Mouse (Mus musculus) midbrain, postnatal 0 days (tissue): ENCODE measurements at regions not wholly inside any gene's neighbourhood (a gene's known extent, or its start where the extent isn't known, plus 50 kb on each side); places are given as distances from the start of the nearest gene placed in this dataset.
A peak's percentile ranks its signal among the peaks of the same experiment; 100 is the strongest.

Source experiments
- ATAC-seq: fragments of 200-750 bp; cut with Nextera tagmentation; 2 replicates; pipeline ENCODE4 v1.8.0; 2017; ENCODE audit warnings: moderate number of reproducible peaks, mild to moderate bottlenecking, moderate TSS enrichment, moderate library complexity; ENCODE audit not compliant: low FRiP score
- DNase-seq: peaks from one replicate; pipeline ENCODE4 v3.0.0-alpha.2; 2015; ENCODE audit warnings: low spot score
- H3K27ac ChIP-seq: fragments of 300-500 bp; sonication (generic); 2 replicates; pipeline ENCODE4 v1.5.1; 2014; ENCODE audit warnings: low read depth, mild to moderate bottlenecking, low read length, mixed read lengths
- H3K27me3 ChIP-seq: fragments of 300-500 bp; sonication (generic); 2 replicates; pipeline ENCODE4 v1.6.1; 2014; ENCODE audit warnings: low read length, control low read depth, mixed read lengths; ENCODE audit not compliant: insufficient read depth
- H3K36me3 ChIP-seq: fragments of 300-500 bp; sonication (generic); 2 replicates; pipeline ENCODE4 v1.6.1; 2014; ENCODE audit warnings: low read length, control low read depth, mixed read lengths; ENCODE audit not compliant: insufficient read depth
- H3K4me1 ChIP-seq: fragments of 300-500 bp; sonication (generic); 2 replicates; pipeline ENCODE4 v1.6.1; 2014; ENCODE audit warnings: mild to moderate bottlenecking, control low read depth, antibody characterized with exemption, low read length, mixed read lengths; ENCODE audit not compliant: insufficient read depth
- H3K4me2 ChIP-seq: fragments of 300-500 bp; sonication (generic); 2 replicates; pipeline ENCODE4 v1.6.1; 2014; ENCODE audit warnings: low read depth, mild to moderate bottlenecking, low read length, mixed read lengths; ENCODE audit not compliant: poor library complexity, severe bottlenecking
- H3K4me3 ChIP-seq: fragments of 300-500 bp; sonication (generic); 2 replicates; pipeline ENCODE4 v1.5.1; 2014; ENCODE audit warnings: low read depth, mild to moderate bottlenecking, low read length, moderate library complexity
- H3K9ac ChIP-seq: fragments of 300-500 bp; sonication (generic); replicated peaks from 2 replicates; pipeline ENCODE4 v1.6.1; 2014; ENCODE audit warnings: mild to moderate bottlenecking, low read length, moderate library complexity, mixed read lengths; ENCODE audit not compliant: poor library complexity, severe bottlenecking
- H3K9me3 ChIP-seq: fragments of 300-500 bp; sonication (generic); 2 replicates; pipeline ENCODE4 v1.6.1; 2016; ENCODE audit warnings: low read length, control low read depth
- CTCF ChIP-seq: IDR thresholded peaks from 2 replicates; pipeline ENCODE4 v1.5.1; 2016; ENCODE audit warnings: antibody characterized with exemption, mild to moderate bottlenecking
- WGBS: fragments of 180-500 bp; shearing (Covaris S2); extraction: QIAGEN DNeasy Blood & Tissue Kit; methylation state at CpG from one replicate; pipeline ENCODE4 v1.1.7; 2014; 5-methylcytosine and 5-hydroxymethylcytosine counted together

GRCm38 (mm10) chr7:67836984-67837383 lies 77.4 kb upstream of the Synm start:
- DNase-seq (no peak), ATAC-seq (no peak)
- Histone ChIP-seq H3K4me2 (no peak overlapping the region), H3K9ac (no peak overlapping the region), H3K27ac (no peak overlapping the region), H3K9me3 (no peaks in the 10 kb centered on the region), H3K27me3 (no peaks in the 10 kb centered on the region), H3K4me3 (no peak overlapping the region), H3K4me1 (no peaks in the 10 kb centered on the region), H3K36me3 (no peaks in the 10 kb centered on the region)
- no peak for TF ChIP-seq CTCF
- WGBS: 90% methylated on average over 5 of the region's 5 CpGs

GRCm38 (mm10) chr7:67836117-67836949 lies 76.8 kb upstream of the Synm start:
- DNase-seq: peak; percentile 44
- WGBS: 83% methylated on average over 18 of the region's 18 CpGs
- no peak for TF ChIP-seq CTCF

DNA sequence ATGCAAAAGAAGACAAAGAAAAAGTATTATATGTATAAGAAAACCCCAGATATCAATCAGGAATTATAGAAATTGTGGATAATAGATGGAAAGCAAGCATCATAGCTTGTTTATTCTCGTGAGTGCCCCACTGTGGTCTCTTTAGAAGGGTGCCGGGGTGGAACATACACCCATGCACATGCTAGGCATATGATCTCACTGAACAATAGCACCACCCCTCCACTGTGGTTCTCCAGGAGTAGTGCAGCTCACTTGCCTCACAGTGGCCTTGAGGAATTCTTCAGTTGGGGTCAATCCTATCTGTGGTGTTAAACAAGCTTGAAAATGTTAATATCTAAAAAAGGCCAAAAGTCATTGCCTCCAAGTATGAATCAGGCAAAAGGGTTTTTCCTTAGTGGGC lies 72.2 kb upstream of the Synm start:
- H3K27ac ChIP-seq: no peak overlapping the region
- H3K4me2 ChIP-seq: no peak overlapping the region
- no peak overlapping the region for H3K9ac ChIP-seq
- peak; percentile 44 for TF ChIP-seq CTCF
- DNase-seq (no peak), ATAC-seq (no peak)
- 76% methylated on average over 2 of the region's 2 CpGs for WGBS
- H3K4me1 ChIP-seq: no peaks in the 10 kb centered on the region
- no peaks in the 10 kb centered on the region for H3K36me3 ChIP-seq
- H3K4me3 ChIP-seq: no peak overlapping the region
- H3K9me3 ChIP-seq: no peaks in the 10 kb centered on the region
- H3K27me3 ChIP-seq: no peaks in the 10 kb centered on the region

More at GRCm38 (mm10) chr7:67836117-67836949, 76.8 kb upstream of the Synm start:
- no peak overlapping the region for H3K4me2 ChIP-seq
- H3K4me3 ChIP-seq: no peak overlapping the region
- no peaks in the 10 kb centered on the region for H3K27me3 ChIP-seq
- H3K9ac ChIP-seq: no peak overlapping the region
- no peaks in the 10 kb centered on the region for H3K4me1 ChIP-seq
- no peaks in the 10 kb centered on the region for H3K9me3 ChIP-seq
- ATAC-seq: no peak
- no peaks in the 10 kb centered on the region for H3K36me3 ChIP-seq
- no peak overlapping the region for H3K27ac ChIP-seq

DNA sequence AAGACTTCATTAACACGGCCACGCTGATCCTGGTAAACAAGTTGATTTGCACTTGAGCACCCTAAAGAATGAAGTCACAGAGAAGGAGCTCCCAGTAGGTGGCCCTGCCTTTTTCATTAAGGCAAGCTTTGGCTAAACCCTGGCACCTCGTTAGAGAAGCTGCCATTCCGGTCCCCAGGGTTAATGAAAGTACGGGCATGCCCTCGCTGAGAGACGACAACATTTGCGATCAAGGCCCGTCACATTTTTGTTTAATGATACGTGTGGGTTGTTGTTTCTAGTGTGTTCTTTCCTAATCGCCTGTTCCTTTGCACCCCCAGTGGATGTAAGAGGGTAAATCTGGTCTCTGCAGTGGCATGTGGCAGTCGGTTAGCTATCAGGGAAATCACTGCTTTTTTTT lies 67.8 kb upstream of the Synm start:
- H3K27me3 ChIP-seq: no peaks in the 10 kb centered on the region
- WGBS: 67% methylated on average over 12 of the region's 12 CpGs
- no peaks in the 10 kb centered on the region for H3K9me3 ChIP-seq
- no peaks in the 10 kb centered on the region for H3K4me1 ChIP-seq
- no peaks in the 10 kb centered on the region for H3K36me3 ChIP-seq
- DNase-seq (no peak), ATAC-seq (no peak)
- no peak for TF ChIP-seq CTCF
- no peak overlapping the region for H3K4me2 ChIP-seq
- no peak overlapping the region for H3K4me3 ChIP-seq
- no peak overlapping the region for H3K9ac ChIP-seq
- no peak overlapping the region for H3K27ac ChIP-seq

- Histone ChIP-seq H3K4me3 (no peak overlapping the region), H3K27me3 (no peaks in the 10 kb centered on the region), H3K9me3 (no peaks in the 10 kb centered on the region), H3K9ac (no peak overlapping the region), H3K36me3 (no peaks in the 10 kb centered on the region), H3K4me2 (no peak overlapping the region), H3K4me1 (no peaks in the 10 kb centered on the region), H3K27ac (no peak overlapping the region)
- no peak for DNase-seq
- ATAC-seq: no peak
- TF ChIP-seq CTCF: no peak
- WGBS: 81% methylated on average over 13 of the region's 13 CpGs
These were observed 67.4 kb upstream of the Synm start for GRCm38 (mm10) chr7:67826936-67827335.

DNA sequence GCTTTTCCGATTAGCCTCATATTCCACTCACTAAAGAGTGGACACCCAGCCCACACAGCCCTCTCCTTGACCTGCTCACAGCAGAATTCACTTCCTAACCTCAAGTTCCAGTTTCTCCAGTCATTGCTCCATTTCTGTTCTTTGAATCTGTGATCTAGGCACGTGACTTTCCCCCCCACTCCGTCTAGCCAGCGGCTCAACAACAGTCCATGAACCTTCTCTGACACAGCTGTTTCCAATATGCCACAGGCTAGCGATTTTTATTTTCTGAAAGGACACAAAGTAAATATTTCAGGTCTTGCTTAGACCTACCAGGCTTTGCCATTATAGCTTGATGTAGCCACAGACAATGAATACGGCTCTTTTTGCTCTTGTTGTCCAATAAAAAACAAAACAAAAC lies 66.8 kb upstream of the Synm start:
- DNase-seq: no peak

More for the DNA sequence above, 66.8 kb upstream of the Synm start:
- no peak overlapping the region for H3K4me3 ChIP-seq
- H3K4me1 ChIP-seq: no peaks in the 10 kb centered on the region
- no peak overlapping the region for H3K4me2 ChIP-seq
- ATAC-seq: no peak
- no peaks in the 10 kb centered on the region for H3K9me3 ChIP-seq
- WGBS: 83% methylated on average over 6 of the region's 6 CpGs
- TF ChIP-seq CTCF: no peak
- H3K27ac ChIP-seq: no peak overlapping the region
- no peak overlapping the region for H3K9ac ChIP-seq
- no peaks in the 10 kb centered on the region for H3K36me3 ChIP-seq
- no peaks in the 10 kb centered on the region for H3K27me3 ChIP-seq
